Mouse (Mus musculus) heart, embryonic 16.5 days (tissue): Measurements from ENCODE around the gene Slc7a8. TPM values are rescaled to one million over a fixed set of nuclear protein-coding genes. Genes with fewer than 3 reads are reported as not detected.
"Not testable (repeated sequence)": the region's sequence is repeated elsewhere in the genome, so short reads cannot be mapped to it uniquely, and the experiment has no call there.

ENCODE experiments used
- ATAC-seq: fragments of 200-750 bp; cut with Nextera tagmentation; replicated peaks from 2 replicates; pipeline ENCODE4 v1.8.0; 2017; ENCODE audit warnings: moderate number of reproducible peaks; ENCODE audit not compliant: insufficient read depth, low FRiP score; ENCODE audit errors: extremely low read depth
- H3K27ac ChIP-seq: fragments of 300-500 bp; sonication (generic); 2 replicates; pipeline ENCODE4 v1.5.1; 2014; ENCODE audit warnings: mild to moderate bottlenecking, low read length, control low read depth, moderate library complexity
- H3K27me3 ChIP-seq: fragments of 300-500 bp; sonication (generic); 2 replicates; pipeline ENCODE4 v1.6.1; 2014; ENCODE audit warnings: low read length, mixed read lengths; ENCODE audit not compliant: control insufficient read depth, insufficient read depth
- H3K36me3 ChIP-seq: fragments of 300-500 bp; sonication (generic); 2 replicates; pipeline ENCODE4 v1.6.1; 2014; ENCODE audit not compliant: control insufficient read depth, insufficient read depth
- H3K4me1 ChIP-seq: fragments of 300-500 bp; sonication (generic); 2 replicates; pipeline ENCODE4 v1.6.1; 2014; ENCODE audit warnings: low read length, mixed read lengths; ENCODE audit not compliant: control insufficient read depth, insufficient read depth
- H3K4me2 ChIP-seq: fragments of 300-500 bp; sonication (generic); 2 replicates; pipeline ENCODE4 v1.6.1; 2014; ENCODE audit warnings: low read depth, mild to moderate bottlenecking, control low read depth, low read length
- H3K4me3 ChIP-seq: fragments of 300-500 bp; sonication (generic); 2 replicates; pipeline ENCODE4 v1.5.1; 2014; ENCODE audit warnings: mild to moderate bottlenecking, control low read depth, low read length
- H3K9ac ChIP-seq: fragments of 300-500 bp; sonication (generic); 2 replicates; pipeline ENCODE4 v1.6.1; 2014; ENCODE audit warnings: low read length, control low read depth
- H3K9me3 ChIP-seq: fragments of 300-500 bp; sonication (generic); replicated peaks from 2 replicates; pipeline ENCODE4 v1.6.1; 2016; ENCODE audit warnings: low read length; ENCODE audit not compliant: control insufficient read depth
- WGBS: fragments of 180-500 bp; shearing (Covaris S2); extraction: QIAGEN DNeasy Blood & Tissue Kit; methylation state at CpG from one replicate; pipeline ENCODE4 v1.1.7; 2014; 5-methylcytosine and 5-hydroxymethylcytosine counted together
- polyA plus RNA-seq: library from polyadenylated mRNA; unstranded; fragments of >200 nt; fragmentation: Nextera tagmentation; extraction: Ambion mirVana; gene quantifications from 2 replicates; pipeline ENCODE4 v1.2.1, GENCODE M21; 2015

Gene Slc7a8
- polyA plus RNA-seq, 1 experiment from 2014 or later = 4.0 TPM

- Histone ChIP-seq H3K9ac (no peak overlapping the region), H3K36me3 (no peaks in the 10 kb centered on the region), H3K4me3 (no peak overlapping the region), H3K27me3 (no peaks in the 10 kb centered on the region), H3K27ac (no peak overlapping the region), H3K4me2 (no peak overlapping the region), H3K9me3 (no peaks in the 10 kb centered on the region), H3K4me1 (peaks cover 7% of the 10 kb centered on the region)
- 95% methylated on average over 5 of the region's 5 CpGs for WGBS
- no peak for ATAC-seq
These were observed 11.4 kb downstream of the Slc7a8 start for GRCm38 (mm10) chr14:54770373-54770772.

DNA sequence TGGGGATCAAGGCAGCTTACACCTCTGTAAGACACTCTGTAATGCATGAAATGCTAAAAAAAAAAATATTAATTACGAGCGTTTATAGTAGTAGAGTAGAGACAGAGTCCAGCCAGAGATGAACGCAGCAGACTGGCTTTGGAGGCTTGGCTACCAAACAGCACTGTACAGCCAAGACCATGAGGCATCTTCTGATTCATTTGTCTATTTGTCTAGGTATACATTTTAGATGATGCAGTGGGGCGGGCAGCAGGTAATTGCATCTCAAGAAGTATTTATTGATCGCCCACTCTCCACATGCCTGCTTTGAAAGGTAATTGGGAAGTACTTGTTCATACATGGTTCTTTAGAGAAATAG, 12.7 kb downstream of the Slc7a8 start:
- ATAC-seq = no peak
- no peaks in the 10 kb centered on the region for H3K27me3 ChIP-seq
- 89% methylated on average over 5 of the region's 5 CpGs for WGBS
- peaks cover 7% of the 10 kb centered on the region for H3K4me1 ChIP-seq
- H3K27ac ChIP-seq = no peak overlapping the region
- no peak overlapping the region for H3K4me3 ChIP-seq
- H3K9me3 ChIP-seq = no peaks in the 10 kb centered on the region
- no peak overlapping the region for H3K4me2 ChIP-seq
- no peaks in the 10 kb centered on the region for H3K36me3 ChIP-seq
- no peak overlapping the region for H3K9ac ChIP-seq

DNA sequence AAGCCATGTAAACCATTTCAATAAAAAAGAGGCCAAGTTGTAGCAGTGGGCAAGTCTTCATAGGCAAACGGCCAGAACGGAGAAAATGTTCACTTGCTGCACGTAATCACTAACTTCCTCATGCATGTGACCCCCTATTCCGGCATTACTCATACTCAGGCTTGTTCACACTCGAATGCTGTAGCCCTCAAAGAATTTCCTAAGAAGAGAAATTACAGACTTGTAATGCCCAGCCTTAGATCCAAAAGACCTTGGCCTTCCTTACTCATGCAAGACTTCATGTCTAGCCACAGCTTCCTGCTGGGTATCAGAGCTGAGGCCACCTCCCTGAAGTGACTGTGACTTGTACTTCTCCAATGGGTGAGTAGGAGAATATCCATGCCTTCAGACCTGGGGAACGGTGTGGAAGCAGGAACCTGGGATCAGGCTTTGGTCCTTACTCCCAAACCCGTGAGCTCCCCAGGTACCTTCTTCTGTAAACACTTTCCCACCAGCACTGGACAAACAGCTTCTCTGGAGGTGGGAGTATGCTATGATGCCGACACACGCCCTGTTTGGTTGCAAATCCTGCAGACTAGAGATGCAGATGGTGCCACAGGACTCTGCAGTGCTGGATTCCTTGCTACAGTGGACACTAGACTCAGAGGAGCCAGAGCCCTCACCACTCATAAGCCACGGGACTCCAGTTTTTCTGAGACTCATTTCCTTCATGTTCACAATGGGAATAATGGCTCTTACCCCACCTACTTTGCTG, 13.3 kb downstream of the Slc7a8 start:
- Histone ChIP-seq H3K4me2 (no peak overlapping the region), H3K27me3 (no peaks in the 10 kb centered on the region), H3K9me3 (no peaks in the 10 kb centered on the region), H3K4me1 (peaks cover 7% of the 10 kb centered on the region), H3K27ac (no peak overlapping the region), H3K9ac (no peak overlapping the region), H3K4me3 (no peak overlapping the region), H3K36me3 (no peaks in the 10 kb centered on the region)
- no peak for ATAC-seq
- 77% methylated on average over 10 of the region's 10 CpGs for WGBS

- not testable (repeated sequence) for H3K27ac ChIP-seq, H3K27me3 ChIP-seq, H3K9ac ChIP-seq, H3K9me3 ChIP-seq, H3K4me2 ChIP-seq, H3K36me3 ChIP-seq, H3K4me1 ChIP-seq, ATAC-seq, H3K4me3 ChIP-seq
- 88% methylated on average over 7 of the region's 7 CpGs for WGBS
These were observed 14.8 kb downstream of the Slc7a8 start for GRCm38 (mm10) chr14:54766937-54767336.

GRCm38 (mm10) chr14:54756382-54756781, 25.4 kb downstream of the Slc7a8 start:
- WGBS = 63% methylated on average over 6 of the region's 6 CpGs
- no peak; the same call in 1 of the 2 replicates for ATAC-seq
- no peak overlapping the region for H3K4me2 ChIP-seq

GRCm38 (mm10) chr14:54754602-54755018, 27.1 kb downstream of the Slc7a8 start:
- Histone ChIP-seq H3K27me3 (no peaks in the 10 kb centered on the region), H3K4me3 (no peak overlapping the region), H3K9ac (no peak overlapping the region), H3K27ac (no peak overlapping the region), H3K9me3 (no peaks in the 10 kb centered on the region), H3K4me2 (no peak overlapping the region), H3K36me3 (no peaks in the 10 kb centered on the region), H3K4me1 (no peaks in the 10 kb centered on the region)
- 44% methylated on average over 6 of the region's 6 CpGs for WGBS
- 0 out of 2 replicates have a peak, but pooled peaks have one; percentile 37 for ATAC-seq

More at GRCm38 (mm10) chr14:54756382-54756781, 25.4 kb downstream of the Slc7a8 start:
- H3K36me3 ChIP-seq = no peaks in the 10 kb centered on the region
- H3K27ac ChIP-seq = no peak overlapping the region
- H3K27me3 ChIP-seq = no peaks in the 10 kb centered on the region
- no peaks in the 10 kb centered on the region for H3K9me3 ChIP-seq
- H3K9ac ChIP-seq = no peak overlapping the region
- no peaks in the 10 kb centered on the region for H3K4me1 ChIP-seq
- no peak overlapping the region for H3K4me3 ChIP-seq

DNA sequence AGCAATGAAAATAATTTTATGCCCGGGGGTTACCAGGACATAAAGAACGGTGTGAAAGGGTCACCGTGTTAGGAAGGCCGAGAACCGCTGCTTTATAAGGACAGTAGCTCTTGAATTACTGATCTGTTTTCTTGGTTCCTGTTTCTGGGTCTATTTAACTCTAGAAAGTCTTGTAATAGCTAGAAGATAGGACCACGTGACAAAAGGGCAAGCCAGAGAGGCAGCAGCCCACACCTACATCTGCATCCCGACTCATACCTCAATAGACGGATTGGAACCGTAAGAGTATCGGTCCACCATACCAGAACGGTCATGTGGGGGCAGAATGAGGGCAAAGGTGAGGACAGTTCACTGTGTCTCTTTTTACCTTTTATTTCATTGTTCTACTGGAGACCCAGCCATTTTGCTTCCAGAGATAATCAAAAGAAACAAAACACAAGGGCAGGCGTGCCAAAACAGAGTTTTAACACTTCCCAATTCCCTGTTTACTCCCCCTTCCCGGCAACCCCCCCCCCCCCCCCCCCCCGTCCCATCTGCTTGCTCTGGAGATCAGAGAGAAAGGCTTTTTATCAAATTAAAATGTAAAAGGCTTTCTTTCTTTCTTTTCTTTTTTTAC, 27.7 kb downstream of the Slc7a8 start:
- H3K4me2 ChIP-seq = no peak overlapping the region
- no peaks in the 10 kb centered on the region for H3K27me3 ChIP-seq
- no peak for ATAC-seq

DNA sequence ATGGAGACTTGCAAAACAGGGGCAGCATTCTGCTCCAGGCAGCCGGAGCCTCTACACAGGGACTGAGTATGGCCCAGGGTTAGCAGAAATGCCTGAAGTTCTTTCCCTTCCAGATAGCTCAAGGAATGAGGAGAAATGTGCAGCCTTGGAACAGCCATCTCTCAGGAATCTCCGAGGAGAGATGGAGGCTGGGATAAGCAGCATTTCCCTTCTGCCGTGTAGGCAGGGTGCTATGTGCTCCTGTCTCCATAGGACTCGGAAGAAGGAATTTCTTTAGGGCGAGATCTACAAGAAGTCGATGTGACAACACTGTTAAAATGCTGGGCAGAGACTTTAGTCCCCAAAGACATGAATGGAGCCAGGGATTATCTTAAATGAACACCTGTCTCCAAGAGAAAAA, 28.8 kb downstream of the Slc7a8 start:
- ATAC-seq = no peak
- H3K4me1 ChIP-seq = no peaks in the 10 kb centered on the region

More for the DNA sequence above, 27.7 kb downstream of the Slc7a8 start:
- no peaks in the 10 kb centered on the region for H3K36me3 ChIP-seq
- H3K9me3 ChIP-seq = no peaks in the 10 kb centered on the region
- H3K4me3 ChIP-seq = no peak overlapping the region
- H3K27ac ChIP-seq = no peak overlapping the region
- no peaks in the 10 kb centered on the region for H3K4me1 ChIP-seq
- no peak overlapping the region for H3K9ac ChIP-seq
- WGBS = 73% methylated on average over 14 of the region's 14 CpGs

DNA sequence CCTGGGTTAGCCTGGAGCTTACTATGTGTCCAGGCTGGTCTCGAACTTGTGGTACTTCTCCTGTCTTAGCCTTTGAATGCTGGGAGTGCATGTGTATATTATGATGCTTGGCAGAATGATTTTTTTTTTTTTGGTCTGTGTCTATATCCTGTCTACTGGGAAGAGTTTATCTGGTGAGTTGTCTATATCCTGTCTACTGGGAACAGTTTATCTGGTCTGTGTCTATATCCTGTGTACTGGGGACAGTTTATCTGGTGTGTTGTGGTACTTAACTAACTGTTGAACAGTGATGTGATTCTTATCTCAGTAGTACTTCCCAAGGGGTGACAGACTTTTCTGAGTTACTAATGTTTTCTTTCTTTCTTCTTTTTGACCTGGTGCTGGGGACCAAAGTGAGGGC, 30.0 kb downstream of the Slc7a8 start:
- H3K4me2 ChIP-seq = no peak overlapping the region
- H3K4me1 ChIP-seq = no peaks in the 10 kb centered on the region
- H3K36me3 ChIP-seq = no peaks in the 10 kb centered on the region
- H3K9ac ChIP-seq = no peak overlapping the region
- no peak overlapping the region for H3K27ac ChIP-seq
- ATAC-seq = no peak
- H3K27me3 ChIP-seq = no peaks in the 10 kb centered on the region
- no peaks in the 10 kb centered on the region for H3K9me3 ChIP-seq
- no peak overlapping the region for H3K4me3 ChIP-seq
- WGBS = 93% methylated on average over 1 of the region's 1 CpGs

More for the DNA sequence above, 28.8 kb downstream of the Slc7a8 start:
- Histone ChIP-seq H3K27me3 (no peaks in the 10 kb centered on the region), H3K9me3 (no peaks in the 10 kb centered on the region), H3K36me3 (no peaks in the 10 kb centered on the region), H3K4me2 (no peak overlapping the region), H3K4me3 (no peak overlapping the region), H3K9ac (no peak overlapping the region), H3K27ac (no peak overlapping the region)
- WGBS = 68% methylated on average over 6 of the region's 6 CpGs
